Mouse (Mus musculus) megakaryocyte, embryonic 14.5 days (primary cell): ENCODE data around the gene Gm20388. TPM values are rescaled to one million over a fixed set of nuclear protein-coding genes. Genes with fewer than 3 reads are reported as not detected.

Experiments
- H3K27me3 ChIP-seq: replicated peaks from 2 replicates; pipeline ENCODE3; 2012; ENCODE audit warnings: inconsistent platforms
- H3K36me3 ChIP-seq: replicated peaks from 2 replicates; pipeline ENCODE3; 2012; ENCODE audit warnings: low read length, inconsistent platforms, mixed read lengths
- H3K4me1 ChIP-seq: 2 replicates; pipeline ENCODE4 v1.6.1; 2012; ENCODE audit warnings: inconsistent platforms
- H3K4me3 ChIP-seq: replicated peaks from 2 replicates; pipeline ENCODE3; 2012; ENCODE audit warnings: moderate library complexity, mild to moderate bottlenecking, inconsistent platforms
- H3K9me3 ChIP-seq: 2 replicates; pipeline ENCODE4 v1.6.1; 2012; ENCODE audit warnings: inconsistent platforms
- FLI1 ChIP-seq: IDR thresholded peaks from 2 replicates; pipeline ENCODE4 v1.6.1; 2012; ENCODE audit warnings: low read length, inconsistent platforms, mixed read lengths
- GATA1 ChIP-seq: IDR thresholded peaks from 3 replicates; pipeline ENCODE4 v1.6.1; 2012; ENCODE audit warnings: mixed read lengths, low read length, inconsistent platforms, borderline replicate concordance
- polyA plus RNA-seq: library from polyadenylated mRNA; stranded (reverse); fragments of >175 nt; gene quantifications from 2 replicates; pipeline ENCODE4 v1.2.3, GENCODE M21; 2012; ENCODE audit warnings: low replicate concordance; ENCODE audit not compliant: insufficient read depth

Gm20388 gene
- polyA plus RNA-seq, 1 experiment: 111 TPM

GRCm38 (mm10) chr8:122593783-122594507 lies 2683.3 kb downstream of the Gm20388 start:
- Histone ChIP-seq H3K4me3 (peak overlapping the region; percentile 7), H3K9me3 (no peaks in the 10 kb centered on the region)
- TF ChIP-seq GATA1 (no peak), FLI1 (no peak)

GRCm38 (mm10) chr8:122596031-122596430 lies 2685.4 kb downstream of the Gm20388 start:
- no peak for TF ChIP-seq GATA1
- Histone ChIP-seq H3K9me3 (no peaks in the 10 kb centered on the region), H3K36me3 (peaks cover 96% of the 10 kb centered on the region), H3K4me1 (peaks cover 38% of the 10 kb centered on the region), H3K4me3 (no peak overlapping the region), H3K27me3 (peaks cover 4% of the 10 kb centered on the region)

More at GRCm38 (mm10) chr8:122593783-122594507, 2683.3 kb downstream of the Gm20388 start:
- H3K4me1 ChIP-seq: peaks cover 38% of the 10 kb centered on the region
- H3K27me3 ChIP-seq: peaks cover 8% of the 10 kb centered on the region
- H3K36me3 ChIP-seq: peaks cover 92% of the 10 kb centered on the region

- H3K4me3 ChIP-seq: no peak overlapping the region
- peaks cover 26% of the 10 kb centered on the region for H3K4me1 ChIP-seq
- H3K36me3 ChIP-seq: peaks cover 75% of the 10 kb centered on the region
- TF ChIP-seq GATA1: no peak
- TF ChIP-seq FLI1: no peak
- H3K27me3 ChIP-seq: peaks cover 4% of the 10 kb centered on the region
- no peaks in the 10 kb centered on the region for H3K9me3 ChIP-seq
These were observed 2690.0 kb downstream of the Gm20388 start for GRCm38 (mm10) chr8:122600666-122601065.

DNA sequence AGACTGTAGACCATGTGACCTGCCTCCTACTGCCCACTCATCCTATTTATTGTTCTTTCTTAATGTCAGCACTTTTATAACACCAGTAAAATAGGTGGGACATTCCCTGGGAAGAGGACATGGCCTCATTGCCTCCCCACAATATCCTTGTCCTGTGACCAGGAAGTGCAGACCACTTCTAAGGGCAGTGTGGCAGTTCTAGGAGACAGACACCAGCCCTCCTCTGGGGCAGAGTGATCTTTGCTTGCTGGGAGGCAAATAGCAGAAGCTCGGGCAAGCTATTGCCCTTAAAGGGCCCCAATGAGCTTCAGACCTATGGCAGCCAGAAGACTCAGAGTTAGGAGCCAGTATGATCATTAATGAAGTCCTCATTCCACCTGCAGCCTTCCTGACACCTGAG lies 2694.0 kb downstream of the Gm20388 start:
- H3K27me3 ChIP-seq: peaks cover 4% of the 10 kb centered on the region
- peaks cover 32% of the 10 kb centered on the region for H3K4me1 ChIP-seq
- H3K9me3 ChIP-seq: no peaks in the 10 kb centered on the region
- peak overlapping the region; percentile 15 for H3K4me3 ChIP-seq
- TF ChIP-seq FLI1 (no peak), GATA1 (no peak)
- H3K36me3 ChIP-seq: peaks cover 39% of the 10 kb centered on the region

GRCm38 (mm10) chr8:122605367-122605766 lies 2694.7 kb downstream of the Gm20388 start:
- H3K4me3 ChIP-seq: no peak overlapping the region
- H3K36me3 ChIP-seq: peaks cover 32% of the 10 kb centered on the region
- peaks cover 4% of the 10 kb centered on the region for H3K27me3 ChIP-seq
- H3K9me3 ChIP-seq: no peaks in the 10 kb centered on the region
- H3K4me1 ChIP-seq: peaks cover 37% of the 10 kb centered on the region
- no peak for TF ChIP-seq GATA1
- no peak for TF ChIP-seq FLI1

- H3K27me3 ChIP-seq: peaks cover 4% of the 10 kb centered on the region
- no peaks in the 10 kb centered on the region for H3K9me3 ChIP-seq
- H3K4me1 ChIP-seq: peaks cover 45% of the 10 kb centered on the region
- H3K4me3 ChIP-seq: no peak overlapping the region
- H3K36me3 ChIP-seq: peaks cover 18% of the 10 kb centered on the region
- no peak for TF ChIP-seq FLI1
- TF ChIP-seq GATA1: no peak
These were observed 2696.2 kb downstream of the Gm20388 start for GRCm38 (mm10) chr8:122606810-122607209.

GRCm38 (mm10) chr8:122610209-122610608 lies 2699.6 kb downstream of the Gm20388 start:
- Histone ChIP-seq H3K9me3 (no peaks in the 10 kb centered on the region), H3K36me3 (peaks cover 24% of the 10 kb centered on the region), H3K4me1 (peaks cover 48% of the 10 kb centered on the region), H3K27me3 (no peaks in the 10 kb centered on the region), H3K4me3 (peak overlapping the region; percentile 98)
- TF ChIP-seq GATA1 (no peak), FLI1 (no peak)

GRCm38 (mm10) chr8:122610612-122611277 lies 2700.1 kb downstream of the Gm20388 start:
- Histone ChIP-seq H3K27me3 (no peaks in the 10 kb centered on the region), H3K9me3 (no peaks in the 10 kb centered on the region), H3K4me1 (peaks cover 44% of the 10 kb centered on the region), H3K36me3 (peaks cover 30% of the 10 kb centered on the region), H3K4me3 (peak overlapping the region; percentile 98)
- TF ChIP-seq GATA1 (no peak), FLI1 (no peak)

DNA sequence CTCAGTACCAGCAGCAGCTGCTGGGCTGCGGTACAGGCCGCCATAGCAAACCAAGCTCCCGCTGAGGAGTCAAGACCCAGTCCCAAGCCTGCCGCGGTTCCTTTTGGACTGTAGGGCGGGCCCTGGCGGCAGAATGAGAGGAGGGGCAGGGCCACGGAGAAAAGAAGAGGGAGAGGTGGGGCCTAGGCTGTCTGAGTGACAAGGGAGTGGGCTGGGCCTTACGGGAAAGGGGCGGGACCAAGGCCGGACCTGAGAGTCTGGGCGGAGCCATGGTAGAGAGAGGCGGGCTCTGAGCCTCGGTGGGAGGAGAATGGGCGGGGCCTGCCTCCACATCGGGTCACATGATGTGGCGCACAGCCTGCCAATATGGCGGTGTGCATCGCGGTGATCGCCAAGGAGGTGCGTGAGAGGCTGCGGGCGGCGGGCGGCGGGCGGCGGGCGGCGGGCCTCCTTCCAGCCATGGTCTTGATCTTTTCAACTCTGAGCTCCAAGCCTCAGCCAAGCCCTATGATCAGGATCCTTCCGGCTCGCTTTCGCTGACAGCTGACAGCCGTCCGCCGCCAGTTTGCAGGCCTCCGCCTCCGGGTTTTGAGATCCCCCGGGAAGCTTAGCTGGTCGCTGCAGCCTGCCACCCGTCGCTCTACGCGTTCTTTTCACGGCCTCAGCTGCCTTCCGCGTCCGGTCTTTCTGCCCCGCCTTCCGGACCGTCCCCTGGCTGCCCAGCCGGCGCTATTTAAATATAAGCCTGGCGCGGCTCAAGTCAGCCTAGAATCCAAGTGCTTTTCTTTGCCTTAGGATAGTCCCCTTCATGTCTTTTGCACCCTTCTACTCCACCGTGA lies 2700.9 kb downstream of the Gm20388 start, which contains the start of the genes Galns and Trappc2l:
TSS of gene Galns (minus strand) at position 169 of the 839 bp plus-strand sequence.
TSS of gene Trappc2l (plus strand) at position 346 of the 839 bp plus-strand sequence.
- peaks cover 45% of the 10 kb centered on the region for H3K4me1 ChIP-seq
- no peak for TF ChIP-seq FLI1
- no peaks in the 10 kb centered on the region for H3K9me3 ChIP-seq
- H3K27me3 ChIP-seq: no peaks in the 10 kb centered on the region
- H3K4me3 ChIP-seq: peak within 1 kb of the TSS; percentile 98
- peaks cover 37% of the 10 kb centered on the region for H3K36me3 ChIP-seq
